Mouse (Mus musculus): ENCODE data around the gene Gm20604.
A peak's percentile ranks its signal among the peaks of the same experiment; 100 is the strongest.

Gm20604 gene

GRCm38 (mm10) chr12:102756304-102756703, 2.2 kb downstream of the Gm20604 start:
- TF ChIP-seq NANOG (IDR thresholded peaks at IDR 0.05; ENCODE audit: borderline replicate concordance, low read length): no peak
- TF ChIP-seq CTCF (conservative IDR thresholded peaks at IDR 0.05; ENCODE audit: low read length): peak; percentile 75
- Histone ChIP-seq H3K27me3 (ENCODE audit: insufficient read depth, low read length) (no peaks in the 10 kb centered on the region), H3K36me3 (ENCODE audit: insufficient read depth, low read length) (peaks cover 40% of the 10 kb centered on the region), H3K4me1 (replicated peaks; ENCODE audit: low read depth, low read length) (peaks cover 63% of the 10 kb centered on the region), H3K4me3 (replicated peaks; ENCODE audit: low read length) (peak overlapping the region; percentile 98), H3K9me3 (ENCODE audit: low read length) (no peaks in the 10 kb centered on the region)

GRCm38 (mm10) chr12:102748256-102748655, 10.2 kb downstream of the Gm20604 start:
- TF ChIP-seq CTCF (conservative IDR thresholded peaks at IDR 0.05; ENCODE audit: low read length) (no peak), POU5F1 (IDR thresholded peaks at IDR 0.05; ENCODE audit: borderline replicate concordance, low read length) (no peak), NANOG (IDR thresholded peaks at IDR 0.05; ENCODE audit: borderline replicate concordance, low read length) (no peak)
- H3K36me3 ChIP-seq (ENCODE audit: insufficient read depth, low read length): peaks cover 59% of the 10 kb centered on the region
- H3K4me1 ChIP-seq (replicated peaks; ENCODE audit: low read depth, low read length): peaks cover 61% of the 10 kb centered on the region
- H3K4me3 ChIP-seq (replicated peaks; ENCODE audit: low read length): no peak overlapping the region
- no peaks in the 10 kb centered on the region for H3K9me3 ChIP-seq (ENCODE audit: low read length)
- H3K27me3 ChIP-seq (ENCODE audit: insufficient read depth, low read length): no peaks in the 10 kb centered on the region

GRCm38 (mm10) chr12:102744839-102745238, 13.6 kb downstream of the Gm20604 start:
- H3K36me3 ChIP-seq (ENCODE audit: insufficient read depth, low read length): peaks cover 64% of the 10 kb centered on the region
- no peak for TF ChIP-seq NANOG (IDR thresholded peaks at IDR 0.05; ENCODE audit: borderline replicate concordance, low read length)
- 0 out of 2 replicates have a peak, but pooled peaks have one; percentile 3 for TF ChIP-seq CTCF (conservative IDR thresholded peaks at IDR 0.05; ENCODE audit: low read length)
- TF ChIP-seq POU5F1 (IDR thresholded peaks at IDR 0.05; ENCODE audit: borderline replicate concordance, low read length): no peak
- no peaks in the 10 kb centered on the region for H3K27me3 ChIP-seq (ENCODE audit: insufficient read depth, low read length)

GRCm38 (mm10) chr12:102743589-102744574, 14.6 kb downstream of the Gm20604 start, which contains the start of the genes Moap1 and Tmem251:
Gene Moap1, minus strand, starts transcription at chr12:102743661.
Gene Tmem251, plus strand, starts transcription at chr12:102743762.
- Histone ChIP-seq H3K4me3 (replicated peaks; ENCODE audit: low read length) (peak within 1 kb of the TSS; percentile 92), H3K36me3 (ENCODE audit: insufficient read depth, low read length) (peaks cover 57% of the 10 kb centered on the region), H3K9me3 (ENCODE audit: low read length) (no peaks in the 10 kb centered on the region), H3K27me3 (ENCODE audit: insufficient read depth, low read length) (no peaks in the 10 kb centered on the region), H3K4me1 (replicated peaks; ENCODE audit: low read depth, low read length) (peaks cover 47% of the 10 kb centered on the region)
- TF ChIP-seq POU5F1 (IDR thresholded peaks at IDR 0.05; ENCODE audit: borderline replicate concordance, low read length) (no peak), CTCF (conservative IDR thresholded peaks at IDR 0.05; ENCODE audit: low read length) (no peak), NANOG (IDR thresholded peaks at IDR 0.05; ENCODE audit: borderline replicate concordance, low read length) (no peak)

More at GRCm38 (mm10) chr12:102744839-102745238, 13.6 kb downstream of the Gm20604 start:
- Histone ChIP-seq H3K4me1 (replicated peaks; ENCODE audit: low read depth, low read length) (peaks cover 53% of the 10 kb centered on the region), H3K4me3 (replicated peaks; ENCODE audit: low read length) (peak overlapping the region; percentile 92), H3K9me3 (ENCODE audit: low read length) (no peaks in the 10 kb centered on the region)

GRCm38 (mm10) chr12:102743036-102743588, 15.4 kb downstream of the Gm20604 start:
- Histone ChIP-seq H3K4me3 (replicated peaks; ENCODE audit: low read length) (peak overlapping the region; percentile 92), H3K9me3 (ENCODE audit: low read length) (no peaks in the 10 kb centered on the region), H3K4me1 (replicated peaks; ENCODE audit: low read depth, low read length) (peaks cover 42% of the 10 kb centered on the region), H3K36me3 (ENCODE audit: insufficient read depth, low read length) (peaks cover 49% of the 10 kb centered on the region), H3K27me3 (ENCODE audit: insufficient read depth, low read length) (no peaks in the 10 kb centered on the region)
- no peak for TF ChIP-seq NANOG (IDR thresholded peaks at IDR 0.05; ENCODE audit: borderline replicate concordance, low read length)
- no peak for TF ChIP-seq CTCF (conservative IDR thresholded peaks at IDR 0.05; ENCODE audit: low read length)
- no peak for TF ChIP-seq POU5F1 (IDR thresholded peaks at IDR 0.05; ENCODE audit: borderline replicate concordance, low read length)

GRCm38 (mm10) chr12:102742056-102742455, 16.4 kb downstream of the Gm20604 start:
- Histone ChIP-seq H3K27me3 (ENCODE audit: insufficient read depth, low read length) (no peaks in the 10 kb centered on the region), H3K9me3 (ENCODE audit: low read length) (no peaks in the 10 kb centered on the region), H3K4me1 (replicated peaks; ENCODE audit: low read depth, low read length) (peaks cover 36% of the 10 kb centered on the region), H3K4me3 (replicated peaks; ENCODE audit: low read length) (no peak overlapping the region), H3K36me3 (ENCODE audit: insufficient read depth, low read length) (peaks cover 38% of the 10 kb centered on the region)
- TF ChIP-seq CTCF (conservative IDR thresholded peaks at IDR 0.05; ENCODE audit: low read length) (no peak), POU5F1 (IDR thresholded peaks at IDR 0.05; ENCODE audit: borderline replicate concordance, low read length) (no peak), NANOG (IDR thresholded peaks at IDR 0.05; ENCODE audit: borderline replicate concordance, low read length) (no peak)

- Histone ChIP-seq H3K9me3 (ENCODE audit: low read length) (no peaks in the 10 kb centered on the region), H3K36me3 (ENCODE audit: insufficient read depth, low read length) (peaks cover 21% of the 10 kb centered on the region)
- TF ChIP-seq CTCF (conservative IDR thresholded peaks at IDR 0.05; ENCODE audit: low read length) (peak; percentile 41), POU5F1 (IDR thresholded peaks at IDR 0.05; ENCODE audit: borderline replicate concordance, low read length) (no peak)
Measured at GRCm38 (mm10) chr12:102740285-102740684, 18.2 kb downstream of the Gm20604 start.

GRCm38 (mm10) chr12:102739096-102739495, 19.4 kb downstream of the Gm20604 start:
- Histone ChIP-seq H3K27me3 (ENCODE audit: insufficient read depth, low read length) (no peaks in the 10 kb centered on the region), H3K4me3 (replicated peaks; ENCODE audit: low read length) (no peak overlapping the region), H3K36me3 (ENCODE audit: insufficient read depth, low read length) (peaks cover 17% of the 10 kb centered on the region), H3K4me1 (replicated peaks; ENCODE audit: low read depth, low read length) (peaks cover 14% of the 10 kb centered on the region), H3K9me3 (ENCODE audit: low read length) (no peaks in the 10 kb centered on the region)
- TF ChIP-seq POU5F1 (IDR thresholded peaks at IDR 0.05; ENCODE audit: borderline replicate concordance, low read length) (no peak), CTCF (conservative IDR thresholded peaks at IDR 0.05; ENCODE audit: low read length) (no peak), NANOG (IDR thresholded peaks at IDR 0.05; ENCODE audit: borderline replicate concordance, low read length) (no peak)

More at GRCm38 (mm10) chr12:102740285-102740684, 18.2 kb downstream of the Gm20604 start:
- Histone ChIP-seq H3K4me1 (replicated peaks; ENCODE audit: low read depth, low read length) (peaks cover 26% of the 10 kb centered on the region), H3K4me3 (replicated peaks; ENCODE audit: low read length) (no peak overlapping the region), H3K27me3 (ENCODE audit: insufficient read depth, low read length) (no peaks in the 10 kb centered on the region)
